Mouse (Mus musculus): ENCODE data around the gene Galntl6. TPM values are rescaled to one million over a fixed set of nuclear protein-coding genes. Genes with fewer than 3 reads are reported as not detected.

The Galntl6 gene
- polyA plus RNA-seq, 1 experiment from 2014 or later: 21.3 TPM

GRCm38 (mm10) chr8:57741983-57742382, 1170.5 kb downstream of the Galntl6 start:
- H3K27ac ChIP-seq (replicated peaks): no peak overlapping the region
- H3K9me3 ChIP-seq (replicated peaks): no peaks in the 10 kb centered on the region
- WGBS: 67% methylated on average over 6 of the region's 6 CpGs
- no peak for ATAC-seq (ENCODE audit: low FRiP score)
- no peaks in the 10 kb centered on the region for H3K36me3 ChIP-seq
- no peak overlapping the region for H3K4me3 ChIP-seq (replicated peaks)
- H3K27me3 ChIP-seq (replicated peaks): no peaks in the 10 kb centered on the region
- H3K4me1 ChIP-seq: peaks cover 4% of the 10 kb centered on the region
- H3K4me2 ChIP-seq: no peak overlapping the region
- no peak overlapping the region for H3K9ac ChIP-seq (replicated peaks)

GRCm38 (mm10) chr8:57741309-57741708, 1171.1 kb downstream of the Galntl6 start:
- 52% methylated on average over 8 of the region's 8 CpGs for WGBS

GRCm38 (mm10) chr8:57737281-57737680, 1175.2 kb downstream of the Galntl6 start:
- WGBS: 90% methylated on average over 4 of the region's 4 CpGs
- Histone ChIP-seq H3K36me3 (no peaks in the 10 kb centered on the region), H3K4me3 (replicated peaks) (no peak overlapping the region), H3K27ac (replicated peaks) (no peak overlapping the region), H3K4me2 (no peak overlapping the region), H3K27me3 (replicated peaks) (no peaks in the 10 kb centered on the region), H3K4me1 (peaks cover 4% of the 10 kb centered on the region), H3K9me3 (replicated peaks) (no peaks in the 10 kb centered on the region), H3K9ac (replicated peaks) (no peak overlapping the region)
- ATAC-seq (ENCODE audit: low FRiP score): no peak

More at GRCm38 (mm10) chr8:57741309-57741708, 1171.1 kb downstream of the Galntl6 start:
- no peak overlapping the region for H3K4me3 ChIP-seq (replicated peaks)
- no peak for ATAC-seq (ENCODE audit: low FRiP score)
- no peaks in the 10 kb centered on the region for H3K27me3 ChIP-seq (replicated peaks)
- no peaks in the 10 kb centered on the region for H3K9me3 ChIP-seq (replicated peaks)
- H3K9ac ChIP-seq (replicated peaks): no peak overlapping the region
- H3K27ac ChIP-seq (replicated peaks): no peak overlapping the region; the same call in 1 of the 2 replicates
- peaks cover 4% of the 10 kb centered on the region for H3K4me1 ChIP-seq
- H3K4me2 ChIP-seq: no peak overlapping the region
- no peaks in the 10 kb centered on the region for H3K36me3 ChIP-seq

GRCm38 (mm10) chr8:57732795-57733194, 1179.6 kb downstream of the Galntl6 start:
- Histone ChIP-seq H3K27ac (replicated peaks) (no peak overlapping the region), H3K9me3 (replicated peaks) (no peaks in the 10 kb centered on the region), H3K4me1 (no peaks in the 10 kb centered on the region), H3K9ac (replicated peaks) (no peak overlapping the region), H3K36me3 (no peaks in the 10 kb centered on the region), H3K4me3 (replicated peaks) (no peak overlapping the region), H3K27me3 (replicated peaks) (no peaks in the 10 kb centered on the region), H3K4me2 (no peak overlapping the region)
- WGBS: 13% methylated on average over 2 of the region's 2 CpGs
- ATAC-seq (ENCODE audit: low FRiP score): no peak

GRCm38 (mm10) chr8:57731666-57732065, 1180.8 kb downstream of the Galntl6 start:
- 76% methylated on average over 8 of the region's 8 CpGs for WGBS
- no peaks in the 10 kb centered on the region for H3K27me3 ChIP-seq (replicated peaks)
- no peak overlapping the region for H3K9ac ChIP-seq (replicated peaks)
- no peaks in the 10 kb centered on the region for H3K4me1 ChIP-seq
- no peak overlapping the region for H3K27ac ChIP-seq (replicated peaks)
- H3K36me3 ChIP-seq: no peaks in the 10 kb centered on the region
- H3K4me3 ChIP-seq (replicated peaks): no peak overlapping the region
- no peak for ATAC-seq (ENCODE audit: low FRiP score)
- no peaks in the 10 kb centered on the region for H3K9me3 ChIP-seq (replicated peaks)
- H3K4me2 ChIP-seq: no peak overlapping the region

- WGBS: 84% methylated on average over 2 of the region's 2 CpGs
- H3K9me3 ChIP-seq (replicated peaks): no peaks in the 10 kb centered on the region
- H3K4me3 ChIP-seq (replicated peaks): no peak overlapping the region
- no peaks in the 10 kb centered on the region for H3K27me3 ChIP-seq (replicated peaks)
- no peaks in the 10 kb centered on the region for H3K36me3 ChIP-seq
- ATAC-seq (ENCODE audit: low FRiP score): no peak
- no peaks in the 10 kb centered on the region for H3K4me1 ChIP-seq
- no peak overlapping the region for H3K9ac ChIP-seq (replicated peaks)
- no peak overlapping the region for H3K27ac ChIP-seq (replicated peaks)
- no peak overlapping the region for H3K4me2 ChIP-seq
Observed at GRCm38 (mm10) chr8:57728276-57728675, 1184.2 kb downstream of the Galntl6 start.

- Histone ChIP-seq H3K36me3 (no peaks in the 10 kb centered on the region), H3K9ac (replicated peaks) (no peak overlapping the region), H3K27ac (replicated peaks) (no peak overlapping the region), H3K4me2 (no peak overlapping the region), H3K4me3 (replicated peaks) (no peak overlapping the region), H3K4me1 (no peaks in the 10 kb centered on the region), H3K9me3 (replicated peaks) (no peaks in the 10 kb centered on the region), H3K27me3 (replicated peaks) (no peaks in the 10 kb centered on the region)
- WGBS: 93% methylated on average over 13 of the region's 13 CpGs
- ATAC-seq (ENCODE audit: low FRiP score): no peak
Observed at GRCm38 (mm10) chr8:57724843-57725627, 1187.4 kb downstream of the Galntl6 start.

Other genes starting within 250 kb of the Galntl6 start
- gene BC030500, start 885 bp downstream of the Galntl6 start, polyA plus RNA-seq (2015; fragmentation: Nextera tagmentation; extraction: Ambion mirVana): 14.7 and 15.6 TPM in 2 replicates